Mouse (Mus musculus) urinary bladder, postnatal 25 days (tissue): ENCODE measurements at regions not wholly inside any gene's neighbourhood (a gene's known extent, or its start where the extent isn't known, plus 50 kb on each side); places are given as distances from the start of the nearest gene placed in this dataset.

Source experiments
- DNase-seq: peaks from one replicate; pipeline ENCODE4 v3.0.0; 2022; ENCODE audit warnings: low spot score

DNA sequence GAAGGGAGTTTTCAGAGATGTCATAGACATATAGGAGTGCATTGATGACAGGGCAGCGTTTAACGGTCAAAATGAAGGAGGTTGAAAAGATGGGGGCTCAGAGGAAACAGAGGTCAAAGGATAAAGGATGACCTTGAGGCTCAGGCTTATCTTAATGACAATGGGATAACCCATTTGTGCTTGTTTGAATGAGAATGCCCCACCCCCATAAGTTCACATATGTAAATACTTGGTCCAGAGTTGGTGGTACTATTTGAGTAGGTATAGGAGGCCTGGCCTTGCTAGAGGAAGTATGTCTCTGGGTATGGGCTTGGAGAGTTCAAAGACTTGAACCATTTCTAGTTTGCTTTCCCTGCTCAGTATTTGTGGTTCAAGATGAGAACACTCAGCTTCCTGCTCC lies 237.4 kb upstream of the Fbxl7 start:
- DNase-seq = no peak

DNA sequence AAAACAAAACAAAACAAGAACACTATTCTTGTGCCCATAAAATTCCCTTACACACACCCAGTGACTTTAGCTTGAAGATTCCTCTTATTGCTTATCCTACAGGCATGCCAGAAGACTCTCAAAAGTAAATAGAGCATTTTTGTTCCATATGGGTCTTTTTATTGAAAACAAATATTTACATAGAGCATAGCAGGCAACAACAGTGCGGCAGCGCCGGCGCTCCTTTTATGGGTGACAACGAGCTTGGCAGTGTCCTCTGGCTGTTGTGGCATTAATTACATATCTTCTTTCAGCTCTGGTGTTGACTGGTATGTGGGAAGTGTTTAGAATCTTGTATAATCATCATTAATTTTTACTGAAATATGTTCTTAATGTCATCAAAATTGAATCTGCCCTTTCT lies 242.2 kb upstream of the Fbxl7 start:
- DNase-seq = no peak

DNA sequence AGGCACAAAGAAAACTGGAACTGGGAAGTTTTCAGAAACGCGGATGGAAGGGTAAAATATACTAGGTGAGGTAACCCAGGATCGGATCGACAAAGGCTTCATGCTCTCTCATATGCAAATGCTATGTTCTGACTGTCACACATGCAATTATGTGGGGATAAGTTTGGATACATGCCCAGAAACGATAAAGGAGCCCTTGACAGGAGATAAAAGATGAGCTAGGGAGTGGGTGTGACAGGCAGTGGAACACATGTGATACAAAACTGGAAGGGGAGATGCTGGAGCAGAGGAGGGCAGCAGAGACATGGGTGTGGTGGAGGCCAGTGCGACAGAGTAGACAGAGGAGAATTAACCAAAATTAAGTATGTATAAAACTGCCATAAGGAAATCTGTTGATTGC lies 250.5 kb upstream of the Fbxl7 start:
- no peak for DNase-seq

DNA sequence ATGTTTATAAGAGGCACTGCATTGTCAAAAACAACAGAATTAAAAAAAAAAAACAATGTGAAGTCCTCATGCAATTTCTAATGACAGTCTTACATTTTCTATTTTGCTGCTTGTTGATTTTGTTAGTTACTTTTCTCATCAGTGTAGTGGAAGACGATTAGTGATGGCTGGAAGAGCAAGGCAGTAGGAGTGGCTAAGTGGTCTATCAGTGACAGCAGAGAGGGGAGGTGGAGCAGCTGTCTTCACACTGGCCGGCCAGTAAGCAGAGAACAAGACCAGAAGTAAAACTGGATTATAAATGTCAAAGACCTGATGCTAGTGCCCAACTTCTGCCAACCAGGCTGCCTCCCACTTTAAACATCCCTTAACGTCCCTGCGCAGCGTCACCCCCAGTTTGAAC lies 265.6 kb upstream of the Fbxl7 start:
- DNase-seq = no peak

DNA sequence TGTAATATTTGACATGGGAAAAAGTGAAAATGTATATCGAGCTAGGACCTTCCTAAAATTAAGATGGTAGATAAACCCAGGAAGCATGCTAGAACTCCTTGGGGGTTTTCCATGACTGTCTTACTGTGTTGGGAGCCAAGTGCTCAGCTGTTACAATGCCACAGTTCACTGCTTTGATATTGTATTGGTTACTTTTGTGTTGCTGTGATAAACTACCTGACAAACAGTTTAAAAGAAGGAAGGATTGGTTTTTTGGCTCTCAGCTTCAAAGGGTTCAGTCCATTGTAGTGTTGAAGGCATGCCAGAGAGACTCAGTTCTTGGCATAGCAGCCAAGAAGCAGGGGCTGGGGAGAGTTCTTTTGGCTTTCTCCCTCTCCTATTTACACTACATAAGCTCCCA lies 272.1 kb upstream of the Fbxl7 start:
- no peak for DNase-seq

GRCm38 (mm10) chr15:27169846-27170245 lies 274.5 kb upstream of the Fbxl7 start:
- no peak for DNase-seq

DNA sequence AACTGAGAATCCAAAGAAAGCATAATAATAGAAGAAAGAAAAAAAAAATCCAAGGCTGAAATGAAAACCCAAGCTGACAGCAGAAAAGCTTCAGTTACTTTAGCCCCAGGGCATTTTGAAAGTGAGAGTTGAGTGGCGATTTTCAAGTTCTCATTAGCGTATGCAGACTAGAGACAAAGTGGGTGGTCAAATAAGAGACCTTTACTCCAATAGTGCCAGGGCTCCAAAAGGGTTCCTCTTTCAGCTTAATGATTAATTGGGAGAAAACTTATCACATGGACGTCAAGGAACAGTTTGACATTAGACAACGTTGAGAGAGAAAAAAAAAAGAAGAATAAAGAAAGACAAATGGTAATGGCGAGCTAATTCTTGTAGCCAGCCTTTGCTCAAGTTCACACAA lies 278.1 kb upstream of the Fbxl7 start:
- DNase-seq = no peak

DNA sequence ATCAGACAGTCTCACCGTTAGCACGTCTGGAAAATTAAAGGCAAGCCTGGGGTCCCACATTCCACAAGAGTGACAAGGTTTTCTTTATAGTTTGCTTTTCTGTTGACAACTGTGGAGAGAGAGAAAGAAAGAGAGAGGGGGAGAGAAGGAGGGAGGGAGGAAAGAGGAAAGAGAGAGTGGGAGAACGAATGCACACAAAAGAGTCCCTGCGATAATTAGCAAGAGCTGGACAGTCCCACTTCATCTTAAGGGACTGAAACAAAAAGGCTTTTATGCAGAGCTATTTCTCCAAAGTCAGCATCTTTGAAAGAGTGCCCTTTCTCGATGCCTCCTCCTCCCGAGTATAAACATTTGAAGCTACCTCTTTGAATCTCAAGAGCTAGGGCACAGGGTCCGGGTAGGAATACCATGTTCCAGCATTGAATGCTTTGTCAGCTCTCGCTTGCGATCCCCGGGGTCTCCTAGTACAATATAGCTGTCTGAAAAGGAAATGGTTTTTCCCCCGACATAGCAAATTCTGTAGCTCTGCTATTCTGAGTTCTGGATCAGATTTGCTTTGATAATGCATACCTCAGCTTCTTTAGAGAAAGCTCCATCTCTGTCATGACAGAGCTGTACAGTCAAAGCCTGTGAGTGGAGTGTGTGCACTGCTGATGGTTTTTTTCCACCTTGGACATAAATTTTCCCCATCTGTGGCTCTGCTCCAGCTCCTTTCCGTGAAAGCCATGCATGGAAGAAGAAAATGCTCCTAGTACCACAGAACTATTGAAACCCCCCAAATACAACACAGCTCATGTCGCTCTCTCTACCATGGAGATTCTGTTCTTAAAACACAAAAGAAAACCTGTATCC lies 282.9 kb upstream of the Fbxl7 start:
- no peak for DNase-seq

- peak; percentile 16 for DNase-seq
These were observed 276.8 kb upstream of the Ank start for GRCm38 (mm10) chr15:27189699-27190098.

- no peak for DNase-seq
These were observed 265.0 kb upstream of the Ank start for GRCm38 (mm10) chr15:27201513-27201912.

DNA sequence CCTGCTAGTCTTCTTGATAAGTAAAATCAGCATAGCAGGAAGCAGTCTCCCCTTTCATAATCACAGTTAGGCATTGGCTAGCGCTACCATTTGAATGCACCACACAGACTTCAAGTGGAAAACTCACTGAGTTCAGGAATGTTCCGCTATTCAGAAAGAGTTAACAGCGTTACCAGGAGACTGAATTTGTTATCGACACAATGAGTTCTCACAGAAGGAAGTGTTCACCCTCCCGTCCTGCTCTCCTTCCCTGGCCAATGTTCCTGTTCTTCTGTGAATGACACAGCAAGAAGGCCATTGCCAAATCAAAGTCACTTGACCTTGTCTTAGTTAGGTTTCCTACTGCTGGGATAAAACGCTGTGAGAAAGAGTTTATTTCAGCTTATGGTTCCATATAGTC lies 261.6 kb upstream of the Ank start:
- DNase-seq = no peak

- DNase-seq = no peak
These were observed 259.0 kb upstream of the Ank start for GRCm38 (mm10) chr15:27207446-27207845.

GRCm38 (mm10) chr15:27216387-27216786 lies 250.1 kb upstream of the Ank start:
- DNase-seq = no peak

- DNase-seq = no peak
These were observed 247.2 kb upstream of the Ank start for GRCm38 (mm10) chr15:27219126-27219738.

GRCm38 (mm10) chr15:27223610-27224511 lies 242.6 kb upstream of the Ank start:
- no peak for DNase-seq

GRCm38 (mm10) chr15:27224512-27224850 lies 242.0 kb upstream of the Ank start:
- DNase-seq = no peak

- no peak for DNase-seq
These were observed 233.7 kb upstream of the Ank start for GRCm38 (mm10) chr15:27232804-27233203.

GRCm38 (mm10) chr15:27234770-27235169 lies 231.7 kb upstream of the Ank start:
- peak; percentile 23 for DNase-seq

- no peak for DNase-seq
These were observed 228.2 kb upstream of the Ank start for GRCm38 (mm10) chr15:27238301-27238700.

GRCm38 (mm10) chr15:27246302-27246701 lies 220.2 kb upstream of the Ank start:
- no peak for DNase-seq

DNA sequence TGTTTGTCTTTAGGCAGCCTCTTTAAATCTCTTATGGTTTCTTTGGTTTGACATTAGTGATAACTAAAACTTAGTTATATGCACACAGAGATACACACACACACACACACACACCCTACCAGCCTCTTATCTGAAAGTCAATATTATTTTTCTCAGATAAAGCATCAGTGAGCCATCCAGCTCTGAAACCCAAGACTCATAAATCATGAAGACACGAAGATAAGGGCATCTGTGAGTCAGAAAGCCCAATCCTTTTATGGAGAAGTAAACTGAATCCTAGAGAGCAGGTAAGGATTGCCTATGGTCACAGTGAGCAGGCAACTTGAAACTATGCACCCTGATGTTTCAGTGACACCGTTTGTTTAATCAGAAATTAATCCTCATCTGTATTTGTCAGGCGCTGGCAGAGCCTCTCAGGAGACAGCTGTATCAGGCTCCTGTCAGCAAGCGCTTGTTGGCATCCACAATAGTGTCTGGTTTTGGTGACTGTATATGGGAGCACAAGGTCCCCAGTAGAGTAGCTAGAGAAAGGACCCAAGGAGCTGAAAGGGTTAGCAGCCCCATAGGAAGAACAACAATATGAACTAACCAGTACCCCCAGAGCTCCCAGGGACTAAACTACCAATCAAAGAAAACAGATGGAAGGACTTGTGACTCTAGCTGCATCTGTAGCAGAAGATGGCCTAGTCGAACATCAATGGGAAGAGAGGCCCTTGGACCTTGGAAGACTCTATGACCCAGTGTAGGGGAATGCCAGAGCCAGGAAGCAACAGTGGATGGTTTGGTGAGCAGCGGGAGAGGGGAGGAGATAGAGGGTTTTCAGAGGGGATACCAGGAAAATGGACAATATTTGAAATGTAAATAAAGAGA lies 207.3 kb upstream of the Ank start:
- DNase-seq = no peak

DNA sequence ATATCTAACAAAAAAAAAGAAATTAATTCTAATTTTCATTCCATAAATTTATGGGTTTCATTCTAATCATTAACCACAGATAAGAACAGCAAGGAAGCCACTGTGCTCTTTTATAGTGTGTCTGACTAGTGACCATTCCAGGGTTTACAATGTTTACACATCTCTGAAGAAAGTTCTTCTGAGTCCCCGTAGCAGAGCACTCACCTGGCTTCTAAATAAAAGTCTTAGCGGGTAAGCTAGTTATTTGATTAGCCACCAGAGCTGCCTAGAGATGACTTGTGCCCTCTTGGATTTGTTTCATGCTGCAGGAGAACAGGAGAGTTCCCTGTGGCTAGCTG lies 206.7 kb upstream of the Ank start:
- DNase-seq = no peak
